Mouse (Mus musculus) layer of hippocampus, postnatal 14 days (tissue): Measurements from ENCODE around the gene Tcerg1l. TPM values are rescaled to one million over a fixed set of nuclear protein-coding genes. Genes with fewer than 3 reads are reported as not detected.

Experiments
- DNase-seq, 2 experiments: peaks; one replicate each; pipeline ENCODE4 v3.0.0; 2021 to 2022; ENCODE audit warnings: low spot score in 2 of 2, mixed read lengths in 1 of 2
- total RNA-seq, 2 experiments: library from RNA; stranded (reverse); gene quantifications; 2 replicates each; pipeline ENCODE4 v1.2.3; 2021

Gene Tcerg1l
- total RNA-seq, 2 experiments from 2014 or later: 13.6 to 15.3 TPM

DNA sequence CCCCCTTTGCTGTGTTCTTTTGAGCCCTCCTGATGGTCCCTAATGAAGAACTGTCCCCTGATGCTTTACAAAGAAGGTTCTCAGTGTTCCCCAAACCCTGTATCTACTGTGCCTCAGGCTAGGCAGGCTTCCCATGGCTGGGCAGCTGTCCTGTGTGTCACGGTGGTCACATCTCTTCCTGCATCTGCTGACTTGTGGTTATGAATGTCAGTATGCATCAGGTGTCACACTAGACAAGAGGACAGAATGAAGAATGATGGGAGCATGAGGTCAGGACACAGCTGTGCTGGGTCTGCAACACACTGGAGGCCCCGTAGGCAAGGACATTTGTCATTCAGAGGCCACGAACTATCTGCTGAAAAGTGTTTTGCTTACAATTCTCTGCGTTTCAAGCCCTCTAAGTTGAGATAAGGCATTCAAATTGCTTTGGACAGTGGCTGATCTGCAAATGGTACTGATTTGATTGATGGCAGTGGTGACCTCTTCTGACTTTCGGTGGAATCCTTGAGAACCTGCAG lies 159.8 kb downstream of the Tcerg1l start:
- DNase-seq: no peak

- DNase-seq: no peak
These were observed 173.3 kb downstream of the Tcerg1l start for GRCm38 (mm10) chr7:138224252-138224651.

DNA sequence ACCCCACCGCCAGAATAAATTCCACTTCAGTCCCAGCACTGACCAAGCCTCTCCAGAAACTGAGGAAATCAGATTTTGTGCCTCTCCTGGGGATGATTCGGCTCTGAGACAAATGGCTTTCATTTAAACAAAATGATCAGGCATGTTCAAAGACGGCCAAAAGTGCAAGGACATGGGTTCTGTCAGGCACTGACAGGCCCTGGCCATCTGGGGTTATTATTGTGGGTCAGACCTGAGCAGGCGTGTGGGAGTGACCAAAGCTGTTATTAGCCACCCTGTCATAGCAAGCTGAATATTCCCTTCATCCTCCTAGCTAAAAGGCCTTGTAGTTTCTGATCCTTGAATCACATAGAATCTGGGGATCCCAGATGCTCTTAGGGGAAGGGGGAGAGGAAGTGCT lies 174.6 kb downstream of the Tcerg1l start:
- no peak for DNase-seq

GRCm38 (mm10) chr7:138217556-138218098 lies 179.9 kb downstream of the Tcerg1l start:
- no peak for DNase-seq

- peak in 1 of 2 experiments; percentile 7 for DNase-seq
These were observed 182.2 kb downstream of the Tcerg1l start for GRCm38 (mm10) chr7:138215177-138215830.

DNA sequence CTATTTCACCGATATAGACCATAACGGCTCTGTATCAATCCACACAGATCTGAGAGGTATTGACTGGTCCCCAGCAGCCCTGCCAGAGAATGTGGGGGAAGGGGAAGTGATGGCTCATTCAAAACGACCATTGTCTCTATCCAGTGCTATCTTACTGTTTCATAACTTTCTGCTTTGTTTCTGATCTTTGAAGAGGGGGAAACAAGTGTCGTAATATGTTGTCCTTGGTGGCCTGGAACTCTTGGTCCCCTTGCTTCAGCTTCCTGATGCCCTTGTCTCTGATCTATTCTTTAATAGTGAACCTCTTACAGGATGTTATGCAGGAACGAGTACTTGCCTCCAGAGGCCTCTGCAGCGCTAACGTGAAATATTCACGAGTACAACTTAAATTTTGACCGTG lies 182.8 kb downstream of the Tcerg1l start:
- DNase-seq: no peak

DNA sequence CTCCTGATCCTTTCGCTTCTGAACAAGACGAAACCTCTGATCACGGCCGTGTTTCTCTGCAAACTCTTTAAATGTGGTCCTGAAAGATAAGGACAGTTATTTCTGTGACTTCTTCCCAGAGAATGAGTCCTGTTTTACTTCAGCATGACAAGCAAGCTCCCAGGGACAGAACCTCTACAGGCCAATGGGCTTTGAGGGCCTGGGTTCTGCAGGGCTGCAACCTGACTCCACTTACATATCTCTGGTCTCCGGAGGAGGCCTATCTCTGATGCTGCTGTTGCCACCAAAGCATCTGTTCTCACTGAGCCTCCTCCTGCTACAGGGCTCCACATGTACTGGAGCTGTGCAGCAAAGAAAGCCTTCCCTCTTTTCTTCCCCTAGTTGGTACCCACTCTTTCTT lies 187.8 kb downstream of the Tcerg1l start:
- DNase-seq: no peak

GRCm38 (mm10) chr7:138205124-138205523 lies 192.4 kb downstream of the Tcerg1l start:
- DNase-seq: no peak

- DNase-seq: peak in 1 of 2 experiments; percentile 16
These were observed 195.2 kb downstream of the Tcerg1l start for GRCm38 (mm10) chr7:138202162-138202832.

DNA sequence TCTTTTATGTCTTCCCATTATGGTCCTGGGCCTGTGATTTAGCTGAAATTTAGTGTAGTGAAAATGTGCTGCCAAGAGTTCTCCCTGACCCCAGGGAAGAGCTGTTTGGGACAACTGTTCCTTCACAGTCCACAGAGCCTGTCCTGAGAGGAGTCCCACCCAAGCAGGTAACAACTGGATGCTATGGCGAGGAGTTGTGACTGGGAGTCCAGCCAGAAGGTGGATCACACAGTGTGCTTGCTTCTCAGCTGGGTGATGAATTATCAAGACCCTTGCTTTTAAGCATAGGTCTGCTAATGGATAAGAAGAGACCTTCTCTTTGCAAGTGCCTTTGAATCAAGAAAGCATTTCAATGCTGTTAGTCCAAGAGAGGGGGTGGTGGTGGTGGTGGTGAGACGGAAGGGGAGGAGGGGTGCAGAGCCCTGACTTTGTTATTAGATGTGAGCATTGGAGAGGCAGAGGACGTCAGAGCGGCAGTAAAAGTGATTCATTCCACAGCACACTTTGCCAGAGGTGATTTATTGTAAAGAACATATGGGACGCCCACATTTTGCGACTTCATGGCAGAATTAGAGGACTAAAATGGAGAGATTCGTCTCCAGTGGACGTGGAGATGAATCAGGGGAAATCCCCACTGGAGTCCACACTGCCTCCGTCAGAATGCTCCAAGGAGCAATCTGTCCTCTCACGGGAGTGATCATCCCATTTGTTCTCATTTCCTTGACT lies 198.0 kb downstream of the Tcerg1l start:
- no peak for DNase-seq

DNA sequence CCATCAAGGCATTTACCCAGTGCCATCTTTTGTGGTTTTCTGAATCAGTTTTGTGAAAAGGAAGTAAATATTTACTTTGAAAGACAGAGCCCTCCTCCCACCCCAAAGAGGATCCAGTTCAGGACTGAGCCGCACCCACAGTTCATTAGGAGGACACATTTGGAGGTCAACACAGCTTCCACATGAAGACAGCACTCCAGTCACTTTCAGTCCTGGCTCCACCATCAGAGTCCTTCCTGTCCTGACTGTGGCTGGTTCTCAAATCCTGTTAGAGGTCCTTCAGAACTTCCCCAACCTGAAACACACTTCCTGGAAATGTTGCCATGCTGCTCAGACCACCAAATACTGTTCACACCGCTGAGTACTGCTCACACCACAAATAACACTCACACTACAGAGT lies 201.4 kb downstream of the Tcerg1l start:
- DNase-seq: no peak

GRCm38 (mm10) chr7:138184197-138184596 lies 213.3 kb downstream of the Tcerg1l start:
- no peak for DNase-seq

DNA sequence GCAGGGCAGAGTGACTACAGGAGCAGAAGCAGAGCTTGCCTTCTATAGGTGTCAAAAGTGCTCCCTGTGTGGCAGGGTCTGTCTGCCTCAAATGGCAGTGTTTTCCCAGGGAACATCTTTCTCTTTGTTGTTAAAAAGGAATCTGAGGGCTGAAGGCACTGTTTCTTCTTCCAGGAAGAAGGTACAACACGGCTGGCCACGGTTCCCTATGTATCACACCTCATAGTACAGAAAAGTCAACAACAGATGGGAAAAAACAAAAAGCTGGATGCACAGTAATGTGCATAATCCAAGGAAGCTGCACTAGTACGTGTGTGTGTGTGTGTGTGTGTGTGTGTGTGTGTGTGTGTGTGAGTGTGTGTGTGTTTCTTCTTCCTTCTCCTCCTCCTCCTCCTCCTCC lies 215.3 kb downstream of the Tcerg1l start:
- DNase-seq: no peak

- no peak for DNase-seq
These were observed 218.9 kb downstream of the Tcerg1l start for GRCm38 (mm10) chr7:138178617-138179016.

- DNase-seq: peak in 1 of 2 experiments; percentile 19
These were observed 221.5 kb downstream of the Tcerg1l start for GRCm38 (mm10) chr7:138176026-138176425.

GRCm38 (mm10) chr7:138170389-138170788 lies 227.1 kb downstream of the Tcerg1l start:
- no peak for DNase-seq
